Mouse (Mus musculus) monocyte, adult 59 days (primary cell): Measurements from ENCODE around the gene Samd10. TPM values are rescaled to one million over a fixed set of nuclear protein-coding genes. Genes with fewer than 3 reads are reported as not detected.

Source experiments
- total RNA-seq, 2 experiments: library from RNA; stranded (reverse); gene quantifications; one replicate each; pipeline ENCODE4 v1.2.4; 2023

Samd10 gene
- 1 to 10 TPM; 2.2 to 3.5 TPM for total RNA-seq

DNA sequence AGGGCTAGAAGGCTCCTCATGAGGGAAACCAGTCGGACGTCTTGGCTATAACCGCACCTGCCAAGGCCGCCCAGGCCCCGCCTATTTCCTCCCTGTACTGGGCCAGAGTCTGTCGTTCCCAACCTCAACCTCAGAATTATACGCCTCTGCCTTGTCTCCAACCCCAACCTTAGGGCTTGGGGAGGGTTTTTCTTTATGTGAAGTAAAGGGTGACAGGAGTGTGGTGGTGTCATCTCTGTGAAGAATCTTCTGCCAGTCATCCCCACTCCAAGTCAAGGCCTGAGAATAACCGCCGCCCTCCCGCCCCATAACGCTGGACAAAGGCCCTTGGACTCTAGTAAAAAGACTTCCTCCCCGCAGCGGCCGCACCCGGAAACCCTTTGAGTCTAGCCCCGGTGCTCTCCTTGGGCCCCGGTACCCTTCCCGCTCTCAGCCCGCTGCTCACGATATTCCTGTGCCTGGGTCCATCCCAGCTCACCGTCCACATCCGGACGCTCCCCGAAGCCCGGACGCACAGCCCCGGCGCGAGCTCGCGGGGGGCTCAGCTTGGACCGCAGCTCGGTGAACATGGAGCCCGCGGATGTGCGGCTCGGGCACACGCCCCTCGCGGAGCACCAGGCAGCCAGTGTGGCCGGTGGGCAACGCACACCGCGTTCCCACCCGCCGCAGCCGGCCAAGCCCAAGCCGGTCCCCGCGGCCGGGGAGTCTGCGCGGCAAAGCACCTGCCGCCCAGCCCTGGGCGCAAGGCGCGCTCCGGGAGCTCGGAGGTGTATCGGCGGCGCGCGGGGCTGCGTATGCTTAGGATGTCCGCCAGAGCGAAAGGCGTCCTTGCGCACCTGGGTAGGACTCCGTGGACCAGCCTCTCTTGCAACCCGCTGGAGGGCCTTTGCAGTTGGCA, at the start of gene Samd10:
TSS of gene Samd10 (minus strand) at position 759 of the 898 bp plus-strand sequence.

DNA sequence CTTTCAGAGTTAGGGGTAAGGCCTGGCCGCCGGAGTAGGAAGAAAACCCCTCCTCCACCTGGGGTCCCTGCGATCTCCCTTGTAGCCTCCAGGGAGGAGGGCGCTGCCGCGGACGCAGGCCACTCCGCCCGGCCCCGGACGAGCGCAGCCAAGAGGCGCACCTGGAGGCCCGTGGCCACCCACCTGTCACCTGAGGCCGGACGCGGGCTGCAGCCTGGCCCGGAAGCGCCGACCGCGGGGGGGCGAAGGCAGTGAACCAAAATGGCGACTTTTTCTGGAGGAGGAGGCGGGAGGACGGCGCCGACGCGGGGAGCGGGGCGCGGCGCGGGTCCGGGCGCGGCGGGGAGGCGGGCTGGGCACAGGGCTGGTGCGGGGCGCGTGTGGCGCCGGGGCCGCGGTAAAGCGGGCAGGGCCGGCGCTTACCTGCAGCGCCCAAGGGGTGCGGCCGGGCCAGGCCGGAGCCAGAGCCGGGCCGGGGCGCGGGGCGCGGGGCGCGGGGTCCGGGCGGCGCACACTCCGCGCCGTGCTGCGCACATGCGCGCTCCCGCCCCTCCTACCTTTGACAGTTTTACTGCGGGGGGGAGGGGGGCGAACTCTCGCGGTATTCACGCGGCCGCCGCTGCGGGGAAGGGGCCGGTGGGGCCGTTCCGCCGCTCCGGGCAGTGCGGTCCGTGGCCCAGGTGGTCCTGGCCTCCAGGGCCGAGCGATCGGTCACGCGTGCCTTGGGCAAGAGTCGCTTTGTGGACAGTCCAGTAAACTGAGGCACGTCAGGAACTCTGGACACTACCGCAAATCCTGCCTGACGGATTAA, 6.6 kb downstream of the Samd10 start, which contains the start of gene Zfp512b:
TSS of gene Zfp512b (minus strand) at position 573 of the 811 bp plus-strand sequence.

DNA sequence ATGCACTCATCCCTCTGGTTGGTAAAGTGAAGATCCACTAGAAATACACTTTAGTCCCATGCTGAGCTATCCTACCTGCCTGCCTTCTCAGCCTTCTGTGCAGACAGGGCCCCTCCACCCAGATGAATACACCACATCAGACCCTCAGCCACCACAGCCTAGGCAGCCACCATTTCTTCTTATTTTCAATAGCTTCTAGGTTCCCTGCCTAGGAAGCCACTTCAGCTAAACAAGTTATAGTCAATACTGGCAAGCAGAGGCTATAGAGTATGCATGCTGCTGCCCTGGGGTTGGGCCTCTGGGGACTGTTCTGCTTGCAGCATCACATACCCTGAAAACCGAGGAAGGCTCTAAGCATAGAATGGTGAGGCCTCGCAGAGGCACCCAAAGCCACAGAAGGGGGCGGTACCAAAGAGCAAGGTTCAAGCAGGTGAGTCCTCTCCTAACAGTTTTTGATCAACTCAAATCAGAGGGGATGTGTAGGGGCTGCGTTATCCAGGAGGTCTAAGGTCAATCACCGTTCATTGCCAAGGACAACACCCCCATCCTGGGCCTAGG, 7.4 kb downstream of the Samd10 start, which contains the start of gene Prpf6:
TSS of gene Prpf6 (plus strand) at position 341 of the 558 bp plus-strand sequence.

GRCm38 (mm10) chr2:181584411-181584942, 14.5 kb downstream of the Samd10 start, which contains the start of gene Uckl1:
Uckl1 (minus strand) TSS chr2:181584892.

Other genes starting within 250 kb of the Samd10 start
- gene Zgpat, start 234.3 kb downstream of the Samd10 start, total RNA-seq: 10 to 100 TPM; 39.2 to 39.5 TPM
- 10 to 100 TPM; 54.3 to 60.9 TPM for gene Arfrp1, start 233.8 kb downstream of the Samd10 start, total RNA-seq
- 10 to 100 TPM; 23.7 to 30.1 TPM for gene Lime1, start 219.1 kb downstream of the Samd10 start, total RNA-seq
- 1 to 10 TPM; 6.2 to 8.5 TPM for gene Zbtb46, start 139.8 kb downstream of the Samd10 start, total RNA-seq
- gene Abhd16b, start 106.0 kb downstream of the Samd10 start, total RNA-seq: not detected
- gene Tpd52l2, start 102.1 kb downstream of the Samd10 start, total RNA-seq: 10 to 100 TPM; 77.9 to 80.4 TPM
- gene Dnajc5, start 78.7 kb downstream of the Samd10 start, total RNA-seq: 10 to 100 TPM; 93.9 to 98.2 TPM
- gene Uckl1, start 14.3 kb downstream of the Samd10 start, total RNA-seq: 100 to 1,000 TPM; 126 to 127 TPM
- gene Prpf6, start 7.3 kb downstream of the Samd10 start, total RNA-seq: 10 to 100 TPM; 37.5 to 42.1 TPM
- gene Zfp512b, start 6.4 kb downstream of the Samd10 start, total RNA-seq: 10 to 100 TPM; 15.1 to 18.4 TPM
- not detected for gene Gm29797, start 57.8 kb upstream of the Samd10 start, total RNA-seq
- gene Sox18, start 72.4 kb upstream of the Samd10 start, total RNA-seq: not detected
- 10 to 100 TPM in 1 of 2 experiments, 1 to 10 TPM in 1; 8.8 to 11.2 TPM for gene Tcea2, start 81.1 kb upstream of the Samd10 start, total RNA-seq
- gene Rgs19, start 94.8 kb upstream of the Samd10 start, total RNA-seq: 100 to 1,000 TPM; 177 to 199 TPM
- not detected for gene Lkaaear1, start 99.2 kb upstream of the Samd10 start, total RNA-seq
- 1 to 10 TPM in 1 of 2 experiments, not detected in 1; 1.3 TPM for gene Oprl1, start 115.8 kb upstream of the Samd10 start, total RNA-seq
- gene Myt1, start 164.1 kb upstream of the Samd10 start, total RNA-seq: not detected
- 10 to 100 TPM; 28.6 to 34.6 TPM for gene Pcmtd2, start 238.6 kb upstream of the Samd10 start, total RNA-seq